Mouse (Mus musculus): ENCODE results near the gene Cetn4. TPM values are rescaled to one million over a fixed set of nuclear protein-coding genes. Genes with fewer than 3 reads are reported as not detected.

The Cetn4 gene
- polyA plus RNA-seq, 1 experiment from 2014 or later = 2.2 TPM

Other genes with a start within 250 kb of the Cetn4 start
- gene Adad1, start 249.2 kb downstream of the Cetn4 start, polyA plus RNA-seq (2014; fragmentation: Nextera tagmentation; extraction: Ambion mirVana) = 0.27 and 0.89 TPM in 2 replicates
- gene Il2, start 186.7 kb downstream of the Cetn4 start, polyA plus RNA-seq (2014; fragmentation: Nextera tagmentation; extraction: Ambion mirVana) = 0.46 and 0.72 TPM in 2 replicates
- not detected in 2 replicates for gene Il21, start 80.1 kb downstream of the Cetn4 start, polyA plus RNA-seq (2014; fragmentation: Nextera tagmentation; extraction: Ambion mirVana)
- 10.7 and 11.6 TPM in 2 replicates for gene Bbs12, start 154 bp downstream of the Cetn4 start, polyA plus RNA-seq (2014; fragmentation: Nextera tagmentation; extraction: Ambion mirVana)
- gene Fgf2, start 35.6 kb upstream of the Cetn4 start, polyA plus RNA-seq (2014; fragmentation: Nextera tagmentation; extraction: Ambion mirVana) = 1.3 and 1.6 TPM in 2 replicates
- gene Spata5, start 107.2 kb upstream of the Cetn4 start, polyA plus RNA-seq (2014; fragmentation: Nextera tagmentation; extraction: Ambion mirVana) = 52.9 and 57.6 TPM in 2 replicates
- 3.6 and 3.8 TPM in 2 replicates for gene Nudt6, start 107.5 kb upstream of the Cetn4 start, polyA plus RNA-seq (2014; fragmentation: Nextera tagmentation; extraction: Ambion mirVana)